Mouse (Mus musculus): ENCODE measurements at regions not wholly inside any gene's neighbourhood (a gene's known extent, or its start where the extent isn't known, plus 50 kb on each side); places are given as distances from the start of the nearest gene placed in this dataset.

DNA sequence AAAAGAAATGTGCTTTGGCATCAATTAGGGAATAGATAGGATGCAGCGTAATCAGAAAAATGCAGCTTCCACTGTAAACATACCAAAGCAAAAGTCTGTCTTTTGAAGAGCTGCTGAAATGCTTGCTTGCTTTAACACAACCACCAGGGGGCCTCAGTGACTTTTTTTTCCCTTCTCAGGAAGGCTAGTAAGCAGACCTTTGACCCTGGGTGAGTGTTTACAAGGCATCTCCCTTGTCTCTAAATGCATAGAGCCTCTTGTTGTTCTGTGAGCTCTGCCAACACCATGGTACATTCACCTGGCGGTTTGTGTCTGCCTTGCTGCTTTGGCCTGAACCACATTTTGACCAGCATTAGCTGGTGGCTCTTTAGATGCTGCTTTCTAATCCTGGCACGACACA, 191.9 kb upstream of the C9orf72 start:
- no peak overlapping the region for H3K27ac ChIP-seq (replicated peaks; ENCODE audit: low read depth, low read length)
- ATAC-seq (replicated peaks; ENCODE audit: insufficient number of reproducible peaks, low FRiP score, low TSS enrichment, low read depth), result no peak
- no peaks in the 10 kb centered on the region for H3K9me3 ChIP-seq (replicated peaks; ENCODE audit: control insufficient read depth, low read length)
- WGBS, result 53% methylated on average over 3 of the region's 3 CpGs
- no peak overlapping the region for H3K4me3 ChIP-seq (ENCODE audit: low read depth, low read length)
- no peaks in the 10 kb centered on the region for H3K36me3 ChIP-seq (replicated peaks; ENCODE audit: control insufficient read depth, insufficient read depth, low read depth, low read length)
- DNase-seq (ENCODE audit: low spot score), result peak; percentile 74
- no peaks in the 10 kb centered on the region for H3K4me1 ChIP-seq (ENCODE audit: control insufficient read depth, insufficient read depth, low read length)
- no peak overlapping the region for H3K9ac ChIP-seq (replicated peaks; ENCODE audit: low read length)
- H3K27me3 ChIP-seq (ENCODE audit: control insufficient read depth, insufficient read depth, low read length), result no peaks in the 10 kb centered on the region
- H3K4me2 ChIP-seq (ENCODE audit: low read depth, low read length), result no peak overlapping the region

DNA sequence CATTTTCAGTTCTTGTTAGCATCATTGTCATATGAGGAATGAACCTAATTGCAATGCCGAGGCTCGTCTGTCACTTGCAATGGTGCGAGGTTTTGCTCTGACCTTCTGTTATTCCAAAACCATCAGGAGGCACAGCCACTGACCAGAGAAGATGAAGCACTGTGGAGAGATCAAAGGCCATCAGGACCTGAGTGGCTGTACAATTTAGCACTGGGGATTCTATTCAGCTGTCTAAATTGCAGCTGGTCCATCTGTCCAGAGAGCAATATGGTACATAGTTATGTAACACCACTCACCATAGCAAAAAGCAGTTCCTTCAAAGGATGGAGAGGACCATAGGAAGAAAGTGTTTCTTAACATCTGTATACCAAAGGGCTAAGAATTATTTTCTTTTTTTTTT, 187.5 kb upstream of the C9orf72 start:
- Histone ChIP-seq H3K4me3 (ENCODE audit: low read depth, low read length) (no peak overlapping the region), H3K9ac (replicated peaks; ENCODE audit: low read length) (no peak overlapping the region), H3K4me2 (ENCODE audit: low read depth, low read length) (no peak overlapping the region), H3K9me3 (replicated peaks; ENCODE audit: control insufficient read depth, low read length) (no peaks in the 10 kb centered on the region), H3K4me1 (ENCODE audit: control insufficient read depth, insufficient read depth, low read length) (no peaks in the 10 kb centered on the region), H3K27me3 (ENCODE audit: control insufficient read depth, insufficient read depth, low read length) (no peaks in the 10 kb centered on the region), H3K27ac (replicated peaks; ENCODE audit: low read depth, low read length) (no peak overlapping the region), H3K36me3 (replicated peaks; ENCODE audit: control insufficient read depth, insufficient read depth, low read depth, low read length) (no peaks in the 10 kb centered on the region)
- WGBS, result 52% methylated on average over 3 of the region's 3 CpGs
- ATAC-seq (replicated peaks; ENCODE audit: insufficient number of reproducible peaks, low FRiP score, low TSS enrichment, low read depth) (no peak), DNase-seq (ENCODE audit: low spot score) (no peak)

DNA sequence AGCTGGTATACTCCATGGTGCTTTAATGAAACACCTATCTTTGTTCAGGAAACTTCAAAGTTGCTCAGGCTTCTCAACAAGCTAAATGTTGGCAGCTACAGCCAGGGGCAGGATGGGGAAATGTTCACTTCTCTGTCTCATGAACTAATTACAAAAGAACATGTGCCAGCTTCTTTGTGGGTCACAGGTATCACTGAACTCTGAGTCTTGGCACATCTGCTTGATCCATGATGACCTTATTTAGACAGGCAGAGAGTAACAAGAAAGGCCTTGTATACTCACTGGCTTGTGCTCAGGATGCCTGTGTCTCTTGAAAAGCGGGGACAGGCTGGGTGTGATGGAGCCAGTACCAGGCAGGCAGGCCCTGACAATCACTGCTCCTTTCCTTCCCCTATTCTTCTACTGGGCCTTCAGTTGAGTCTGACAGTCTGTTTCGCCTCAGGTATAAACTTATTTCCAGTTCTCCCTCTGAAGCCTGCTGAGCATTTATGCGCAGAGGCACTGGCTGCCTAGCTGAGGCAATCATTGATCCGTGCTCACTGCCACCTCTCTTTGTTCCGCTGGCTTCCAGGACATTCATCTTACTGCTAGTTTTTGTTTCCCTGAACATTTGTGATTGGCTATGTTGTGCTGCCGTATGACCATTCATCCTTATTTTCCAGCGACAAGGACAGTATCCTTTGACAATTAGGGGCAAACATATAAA, 179.5 kb upstream of the C9orf72 start:
- WGBS, result 81% methylated on average over 7 of the region's 7 CpGs
- H3K36me3 ChIP-seq (replicated peaks; ENCODE audit: control insufficient read depth, insufficient read depth, low read depth, low read length), result no peaks in the 10 kb centered on the region
- H3K27me3 ChIP-seq (ENCODE audit: control insufficient read depth, insufficient read depth, low read length), result no peaks in the 10 kb centered on the region
- H3K9ac ChIP-seq (replicated peaks; ENCODE audit: low read length), result no peak overlapping the region
- no peak overlapping the region for H3K4me2 ChIP-seq (ENCODE audit: low read depth, low read length)
- no peak overlapping the region for H3K4me3 ChIP-seq (ENCODE audit: low read depth, low read length)
- H3K4me1 ChIP-seq (ENCODE audit: control insufficient read depth, insufficient read depth, low read length), result no peaks in the 10 kb centered on the region
- DNase-seq (ENCODE audit: low spot score), result no peak
- no peak for ATAC-seq (replicated peaks; ENCODE audit: insufficient number of reproducible peaks, low FRiP score, low TSS enrichment, low read depth)
- H3K27ac ChIP-seq (replicated peaks; ENCODE audit: low read depth, low read length), result no peak overlapping the region
- no peaks in the 10 kb centered on the region for H3K9me3 ChIP-seq (replicated peaks; ENCODE audit: control insufficient read depth, low read length)

DNA sequence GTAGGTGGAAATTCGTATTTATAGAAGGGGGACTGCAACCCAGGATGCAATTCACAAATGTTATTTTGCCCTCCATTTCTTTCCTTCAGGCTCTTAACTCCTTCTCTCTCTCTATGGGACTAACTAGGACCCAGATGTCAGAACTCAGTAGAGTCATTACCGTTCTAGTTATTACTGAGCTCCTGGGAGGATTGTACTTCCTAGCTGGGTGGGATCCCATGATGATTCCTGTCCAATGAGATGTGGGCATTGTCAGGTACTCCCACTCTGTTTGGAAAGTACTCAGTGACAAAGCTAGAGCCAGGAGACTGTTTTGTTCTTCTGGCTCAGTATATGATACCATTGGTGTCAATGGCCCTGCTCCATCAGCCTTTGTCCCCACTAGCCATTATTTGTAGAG, 178.1 kb upstream of the C9orf72 start:
- Histone ChIP-seq H3K27me3 (ENCODE audit: control insufficient read depth, insufficient read depth, low read length) (no peaks in the 10 kb centered on the region), H3K9ac (replicated peaks; ENCODE audit: low read length) (no peak overlapping the region), H3K4me2 (ENCODE audit: low read depth, low read length) (no peak overlapping the region), H3K4me3 (ENCODE audit: low read depth, low read length) (no peak overlapping the region), H3K4me1 (ENCODE audit: control insufficient read depth, insufficient read depth, low read length) (no peaks in the 10 kb centered on the region), H3K27ac (replicated peaks; ENCODE audit: low read depth, low read length) (no peak overlapping the region), H3K36me3 (replicated peaks; ENCODE audit: control insufficient read depth, insufficient read depth, low read depth, low read length) (no peaks in the 10 kb centered on the region), H3K9me3 (replicated peaks; ENCODE audit: control insufficient read depth, low read length) (no peaks in the 10 kb centered on the region)
- no peak for ATAC-seq (replicated peaks; ENCODE audit: insufficient number of reproducible peaks, low FRiP score, low TSS enrichment, low read depth)
- 88% methylated on average over 2 of the region's 2 CpGs for WGBS
- no peak for DNase-seq (ENCODE audit: low spot score)

DNA sequence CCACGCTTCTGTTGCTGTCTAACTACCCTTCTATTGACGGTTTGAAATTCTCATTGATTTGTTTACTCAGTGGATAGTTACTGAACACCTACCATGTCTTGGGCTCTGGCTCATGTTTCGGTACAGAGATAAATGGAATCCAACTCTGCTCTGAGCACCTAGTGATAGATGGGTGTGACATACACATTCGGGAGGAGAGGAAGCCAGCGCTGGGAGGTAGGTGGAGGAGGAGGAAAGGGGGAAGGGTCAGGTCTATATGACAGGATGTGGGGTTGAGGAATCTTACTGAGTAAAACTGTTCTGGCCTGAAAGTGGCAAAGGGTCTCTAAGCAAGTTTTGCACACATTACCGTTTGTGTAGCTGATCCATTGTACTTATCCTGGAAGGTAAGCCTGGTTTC, 177.6 kb upstream of the C9orf72 start:
- no peaks in the 10 kb centered on the region for H3K36me3 ChIP-seq (replicated peaks; ENCODE audit: control insufficient read depth, insufficient read depth, low read depth, low read length)
- H3K27me3 ChIP-seq (ENCODE audit: control insufficient read depth, insufficient read depth, low read length), result no peaks in the 10 kb centered on the region
- H3K4me1 ChIP-seq (ENCODE audit: control insufficient read depth, insufficient read depth, low read length), result no peaks in the 10 kb centered on the region
- DNase-seq (ENCODE audit: low spot score) (no peak), ATAC-seq (replicated peaks; ENCODE audit: insufficient number of reproducible peaks, low FRiP score, low TSS enrichment, low read depth) (no peak)
- no peak overlapping the region for H3K4me3 ChIP-seq (ENCODE audit: low read depth, low read length)
- H3K27ac ChIP-seq (replicated peaks; ENCODE audit: low read depth, low read length), result no peak overlapping the region
- no peak overlapping the region for H3K9ac ChIP-seq (replicated peaks; ENCODE audit: low read length)
- no peak overlapping the region for H3K4me2 ChIP-seq (ENCODE audit: low read depth, low read length)
- 84% methylated on average over 6 of the region's 6 CpGs for WGBS
- H3K9me3 ChIP-seq (replicated peaks; ENCODE audit: control insufficient read depth, low read length), result no peaks in the 10 kb centered on the region

DNA sequence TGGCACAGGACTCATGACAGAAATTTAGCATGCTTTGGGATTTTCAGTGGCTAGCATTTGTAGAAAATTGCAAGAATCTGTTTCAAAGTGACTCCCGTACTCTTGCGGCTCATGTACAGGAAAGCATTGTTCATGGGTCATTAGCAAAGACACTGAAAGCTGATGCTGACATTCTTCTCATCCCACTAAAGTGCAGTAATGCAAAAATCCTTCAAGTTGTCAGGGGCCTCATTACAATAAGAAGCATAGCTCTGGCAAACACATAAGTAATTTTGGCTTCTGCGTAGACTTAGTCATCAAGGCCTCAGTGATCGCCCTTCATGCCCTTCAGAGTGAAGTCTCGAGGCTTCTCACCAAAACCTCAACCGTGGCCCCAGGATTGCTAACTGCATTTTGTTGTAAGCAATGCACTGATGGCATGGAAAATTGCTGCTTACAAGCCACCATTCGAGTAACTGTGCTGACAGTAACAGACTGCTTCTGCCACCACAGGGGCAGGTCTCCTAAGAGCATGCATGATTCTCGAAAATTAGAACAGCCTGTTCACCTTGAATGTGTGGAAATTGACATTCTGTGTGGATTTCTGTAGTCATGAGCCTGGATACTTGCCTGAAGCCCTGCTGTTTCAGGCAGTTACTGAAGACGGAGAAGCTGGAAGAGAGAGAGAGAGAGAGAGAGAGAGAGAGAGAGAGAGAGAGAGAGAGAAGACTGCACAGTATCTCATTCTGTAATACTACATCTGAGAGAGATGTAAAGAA, 176.6 kb upstream of the C9orf72 start:
- Histone ChIP-seq H3K9ac (replicated peaks; ENCODE audit: low read length) (no peak overlapping the region), H3K4me1 (ENCODE audit: control insufficient read depth, insufficient read depth, low read length) (no peaks in the 10 kb centered on the region), H3K27ac (replicated peaks; ENCODE audit: low read depth, low read length) (no peak overlapping the region), H3K4me2 (ENCODE audit: low read depth, low read length) (no peak overlapping the region), H3K9me3 (replicated peaks; ENCODE audit: control insufficient read depth, low read length) (no peaks in the 10 kb centered on the region), H3K27me3 (ENCODE audit: control insufficient read depth, insufficient read depth, low read length) (no peaks in the 10 kb centered on the region), H3K36me3 (replicated peaks; ENCODE audit: control insufficient read depth, insufficient read depth, low read depth, low read length) (no peaks in the 10 kb centered on the region), H3K4me3 (ENCODE audit: low read depth, low read length) (no peak overlapping the region)
- 64% methylated on average over 9 of the region's 9 CpGs for WGBS
- DNase-seq (ENCODE audit: low spot score), result peak; percentile 43
- ATAC-seq (replicated peaks; ENCODE audit: insufficient number of reproducible peaks, low FRiP score, low TSS enrichment, low read depth), result no peak

DNA sequence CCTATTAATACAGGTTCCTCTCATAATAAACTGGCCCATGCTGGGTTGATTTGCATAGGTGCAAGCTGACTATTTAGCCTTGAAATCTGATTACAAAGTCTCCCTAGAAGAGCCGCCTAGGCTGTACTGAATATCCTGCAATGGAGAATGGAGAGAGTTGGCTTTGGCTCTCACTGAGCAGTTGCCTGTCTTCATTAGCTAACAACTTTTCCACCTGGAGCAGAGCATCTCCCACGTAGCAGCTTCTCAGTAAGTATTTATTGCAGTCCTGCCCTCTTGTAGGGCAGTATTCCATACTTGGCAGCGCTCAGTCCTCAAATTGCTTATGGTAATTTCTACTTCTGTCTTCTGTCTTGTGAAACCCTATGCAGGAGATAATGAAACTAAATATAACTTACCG, 175.8 kb upstream of the C9orf72 start:
- Histone ChIP-seq H3K9me3 (replicated peaks; ENCODE audit: control insufficient read depth, low read length) (no peaks in the 10 kb centered on the region), H3K9ac (replicated peaks; ENCODE audit: low read length) (no peak overlapping the region), H3K27me3 (ENCODE audit: control insufficient read depth, insufficient read depth, low read length) (no peaks in the 10 kb centered on the region), H3K27ac (replicated peaks; ENCODE audit: low read depth, low read length) (no peak overlapping the region), H3K36me3 (replicated peaks; ENCODE audit: control insufficient read depth, insufficient read depth, low read depth, low read length) (no peaks in the 10 kb centered on the region), H3K4me1 (ENCODE audit: control insufficient read depth, insufficient read depth, low read length) (no peaks in the 10 kb centered on the region), H3K4me3 (ENCODE audit: low read depth, low read length) (no peak overlapping the region), H3K4me2 (ENCODE audit: low read depth, low read length) (no peak overlapping the region)
- 59% methylated on average over 4 of the region's 4 CpGs for WGBS
- ATAC-seq (replicated peaks; ENCODE audit: insufficient number of reproducible peaks, low FRiP score, low TSS enrichment, low read depth) (no peak), DNase-seq (ENCODE audit: low spot score) (no peak)

DNA sequence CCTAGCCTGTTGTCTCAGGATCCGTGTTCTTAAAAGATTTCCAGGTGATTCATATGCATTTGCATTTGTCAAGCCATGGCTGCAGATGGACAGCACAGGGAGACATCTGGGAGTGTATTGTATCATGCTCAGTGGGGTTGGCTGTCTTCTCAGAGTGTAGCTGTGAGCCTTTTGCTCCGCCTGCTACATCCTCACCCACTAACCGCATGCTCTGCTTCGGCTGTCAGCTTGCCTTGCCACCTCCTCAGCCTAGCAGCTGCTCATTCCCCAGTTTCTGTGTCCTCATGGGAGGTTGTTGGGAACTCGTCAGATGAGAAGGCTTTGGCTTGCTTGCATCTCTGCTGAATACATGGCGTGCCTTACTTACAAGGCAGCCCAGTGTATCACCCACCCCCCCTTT, 174.5 kb upstream of the C9orf72 start:
- DNase-seq (ENCODE audit: low spot score) (no peak), ATAC-seq (replicated peaks; ENCODE audit: insufficient number of reproducible peaks, low FRiP score, low TSS enrichment, low read depth) (no peak)
- Histone ChIP-seq H3K36me3 (replicated peaks; ENCODE audit: control insufficient read depth, insufficient read depth, low read depth, low read length) (no peaks in the 10 kb centered on the region), H3K27ac (replicated peaks; ENCODE audit: low read depth, low read length) (no peak overlapping the region), H3K4me3 (ENCODE audit: low read depth, low read length) (no peak overlapping the region), H3K4me1 (ENCODE audit: control insufficient read depth, insufficient read depth, low read length) (no peaks in the 10 kb centered on the region), H3K27me3 (ENCODE audit: control insufficient read depth, insufficient read depth, low read length) (no peaks in the 10 kb centered on the region), H3K9me3 (replicated peaks; ENCODE audit: control insufficient read depth, low read length) (no peaks in the 10 kb centered on the region), H3K4me2 (ENCODE audit: low read depth, low read length) (no peak overlapping the region), H3K9ac (replicated peaks; ENCODE audit: low read length) (no peak overlapping the region)
- 87% methylated on average over 6 of the region's 6 CpGs for WGBS
